Mouse (Mus musculus) spleen, embryonic (tissue): ENCODE data around the gene Colgalt2.
"Not testable (repeated sequence)": the region's sequence is repeated elsewhere in the genome, so short reads cannot be mapped to it uniquely, and the experiment has no call there.

ENCODE experiments used
- CTCF ChIA-PET: fragments of 350-600 bp; sonication (Branson Sonifier 250); formaldehyde crosslinking; loops from one replicate; lab custom pipeline; 2022; lab: Charles Lee

The Colgalt2 gene

DNA sequence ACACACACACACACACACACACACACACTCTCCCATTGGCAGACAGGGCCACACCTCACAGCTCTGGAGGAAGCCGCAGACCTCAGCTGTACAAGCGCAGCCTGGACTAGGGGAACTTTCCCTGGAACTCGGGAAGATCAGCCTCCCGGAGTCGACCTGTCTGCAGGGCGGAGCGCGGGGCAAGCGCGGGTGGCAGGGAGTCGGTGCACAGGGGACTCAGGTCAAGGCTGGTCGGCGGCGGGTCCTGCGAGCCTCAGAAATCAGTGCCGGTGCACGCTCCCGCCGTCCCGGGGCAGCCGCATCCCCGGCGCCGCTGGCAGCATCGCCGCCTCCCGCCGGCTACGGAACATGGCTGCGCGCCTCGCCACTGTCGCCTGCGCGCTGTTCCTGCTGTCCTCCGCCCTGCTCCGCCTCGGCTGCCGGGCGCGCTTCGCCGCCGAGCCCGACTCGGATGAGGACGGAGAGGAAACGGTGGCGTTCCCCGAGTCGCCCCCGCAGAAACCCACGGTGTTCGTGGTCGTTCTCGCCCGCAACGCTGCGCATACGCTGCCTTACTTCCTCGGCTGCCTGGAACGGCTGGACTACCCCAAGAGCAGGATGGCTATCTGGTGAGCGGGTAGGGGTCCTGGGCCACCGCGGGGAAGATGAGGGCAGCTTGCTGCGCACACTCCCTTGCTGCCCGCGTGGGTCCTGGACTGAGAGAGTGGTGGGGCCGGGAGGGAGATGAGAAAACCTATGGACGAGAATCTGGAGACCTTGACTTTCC lies at the start of gene Colgalt2:
Gene Colgalt2 (plus strand): TSS at position 41 of the 766 bp plus-strand sequence.
- CTCF ChIA-PET: no interaction called here

DNA sequence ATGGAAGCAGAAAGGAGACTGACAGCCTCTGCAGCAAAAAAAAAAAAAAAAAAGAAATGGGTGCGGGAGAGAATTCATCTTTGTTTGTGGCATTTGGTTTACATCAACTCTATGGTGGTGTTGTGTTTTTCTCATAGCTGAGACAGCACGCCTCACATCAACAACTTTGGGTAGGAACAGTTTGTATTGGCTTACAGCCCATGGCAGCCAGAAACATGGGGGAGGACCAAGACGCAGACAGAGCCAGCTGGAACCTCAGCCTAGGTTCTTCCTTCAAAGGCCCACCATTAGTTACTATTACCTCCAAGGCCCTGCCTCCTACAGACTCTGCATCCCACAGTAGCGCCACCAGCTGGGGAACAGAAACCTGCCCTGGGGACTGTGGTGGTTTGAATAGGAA lies 42.9 kb upstream of the Colgalt2 start:
- CTCF ChIA-PET: interaction anchor here (0.7 kb wide), 1 partner anchor 617 kb away, joined by 3 read pairs; no protein-coding TSS in a partner anchor

DNA sequence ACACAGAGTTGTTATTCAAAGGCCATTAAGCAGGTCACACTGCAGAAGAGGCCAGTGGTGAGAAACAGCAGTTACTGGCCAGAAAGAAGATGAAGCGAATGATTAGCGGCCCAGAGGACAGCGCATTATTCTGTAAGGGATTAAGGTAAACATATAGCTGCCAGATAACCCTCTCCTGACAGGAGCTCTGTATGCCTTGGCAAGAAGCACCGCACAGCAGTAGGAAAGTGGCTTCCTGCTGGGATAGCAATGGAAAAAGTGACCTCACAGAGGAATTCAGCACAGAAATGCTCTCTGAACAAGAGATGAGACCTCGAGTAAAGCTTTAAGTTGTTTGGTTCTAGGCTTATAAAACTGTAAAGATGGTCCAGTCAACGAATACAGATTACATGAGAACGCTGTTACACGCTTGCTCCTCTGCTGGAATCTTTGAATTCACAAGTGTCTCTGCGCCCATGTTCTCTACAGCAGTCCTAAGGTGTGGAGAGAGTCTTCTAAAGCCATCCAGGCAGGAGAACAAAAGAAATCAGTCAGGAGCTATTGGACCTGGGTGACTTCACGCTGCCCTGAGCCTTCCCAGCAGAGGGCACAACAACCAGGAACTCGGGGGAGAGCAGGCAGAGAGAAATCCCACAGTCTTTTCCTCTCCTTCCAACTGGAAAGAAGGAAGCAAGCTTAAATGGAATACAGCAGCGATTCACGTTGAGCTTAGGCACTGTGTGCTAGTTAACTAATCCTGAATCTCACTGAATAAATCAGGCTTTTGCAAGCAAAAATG lies 31.1 kb upstream of the Colgalt2 start:
- CTCF ChIA-PET: interaction anchor here (0.6 kb wide), 1 partner anchor 90 kb away, joined by 3 read pairs; no protein-coding TSS in a partner anchor

DNA sequence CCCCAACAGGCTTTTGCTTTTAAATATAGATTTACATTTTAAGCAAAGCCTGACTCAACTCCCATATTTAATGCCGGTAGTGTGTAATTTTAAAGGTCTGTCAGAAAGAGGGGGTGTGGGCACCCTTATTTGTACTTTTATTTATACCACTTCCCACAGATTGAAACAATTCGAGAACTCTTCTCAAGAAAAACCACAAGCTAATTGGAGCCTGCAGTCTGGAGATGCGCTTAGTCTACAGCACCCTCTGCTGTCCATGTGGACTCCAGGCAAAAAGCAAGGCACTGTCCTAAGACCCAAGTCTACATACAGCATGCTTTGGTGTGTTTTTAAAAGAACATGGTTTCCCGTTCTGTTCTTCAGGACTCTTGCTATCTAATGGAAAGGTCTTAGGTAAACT lies 30.5 kb upstream of the Colgalt2 start:
- CTCF ChIA-PET: no interaction called here

DNA sequence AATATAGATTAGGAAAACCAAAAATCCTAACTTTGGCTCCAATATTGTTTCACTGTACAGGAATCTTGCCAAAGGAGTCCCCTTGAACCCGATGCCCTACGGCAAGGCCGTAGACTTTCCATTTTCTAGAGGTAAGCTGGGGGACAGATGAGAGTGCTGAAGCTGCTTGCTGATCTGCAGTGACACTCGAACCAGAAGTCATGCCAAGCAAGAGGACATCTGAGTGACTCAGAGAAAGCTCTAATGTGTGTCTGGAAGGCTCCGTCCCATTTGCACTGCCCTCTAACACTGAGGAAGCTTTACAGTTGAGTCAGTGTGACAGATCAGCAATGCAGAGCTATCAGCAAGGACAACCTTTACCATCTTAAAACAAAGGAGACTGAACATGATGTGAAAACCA lies 21.3 kb upstream of the Colgalt2 start:
- CTCF ChIA-PET: no interaction called here

DNA sequence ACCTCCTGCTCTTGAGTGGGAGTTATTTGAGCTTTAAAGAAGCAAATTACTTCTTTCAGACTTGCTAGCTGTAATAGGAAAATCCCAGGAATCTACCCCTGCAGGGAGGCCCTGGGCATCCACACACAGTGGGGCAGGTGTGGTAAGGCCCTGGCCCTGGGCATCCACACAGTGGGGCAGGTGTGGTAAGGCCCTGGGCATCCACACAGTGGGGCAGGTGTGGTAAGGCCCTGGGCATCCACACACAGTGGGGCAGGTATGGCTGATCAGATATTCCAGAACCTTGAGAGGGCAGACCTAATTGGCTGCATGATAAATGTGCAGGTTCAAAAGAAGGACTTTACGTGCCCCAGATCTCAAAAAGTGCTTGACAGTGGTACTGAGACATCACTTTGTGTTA lies 15.0 kb upstream of the Colgalt2 start:
- CTCF ChIA-PET: no interaction called here

DNA sequence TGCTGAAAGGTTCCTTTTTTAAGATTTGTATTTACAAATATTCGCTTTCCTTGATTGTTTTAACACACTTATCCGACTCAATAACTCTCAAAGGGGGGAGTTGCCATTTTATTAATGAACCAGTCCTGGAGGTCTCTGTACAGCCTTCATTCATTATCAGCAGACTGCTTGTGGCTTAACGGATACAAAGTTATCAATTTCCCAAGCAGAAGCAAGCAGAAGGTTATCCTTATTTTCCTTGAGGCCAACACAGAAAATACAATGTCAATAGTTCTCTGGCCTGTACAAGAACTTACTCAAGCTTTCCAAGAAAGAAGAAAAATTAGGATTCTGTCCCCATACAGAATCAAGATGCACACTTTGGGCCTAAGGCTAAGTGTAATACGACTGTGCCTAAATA lies 13.9 kb upstream of the Colgalt2 start:
- CTCF ChIA-PET: not testable (repeated sequence)

DNA sequence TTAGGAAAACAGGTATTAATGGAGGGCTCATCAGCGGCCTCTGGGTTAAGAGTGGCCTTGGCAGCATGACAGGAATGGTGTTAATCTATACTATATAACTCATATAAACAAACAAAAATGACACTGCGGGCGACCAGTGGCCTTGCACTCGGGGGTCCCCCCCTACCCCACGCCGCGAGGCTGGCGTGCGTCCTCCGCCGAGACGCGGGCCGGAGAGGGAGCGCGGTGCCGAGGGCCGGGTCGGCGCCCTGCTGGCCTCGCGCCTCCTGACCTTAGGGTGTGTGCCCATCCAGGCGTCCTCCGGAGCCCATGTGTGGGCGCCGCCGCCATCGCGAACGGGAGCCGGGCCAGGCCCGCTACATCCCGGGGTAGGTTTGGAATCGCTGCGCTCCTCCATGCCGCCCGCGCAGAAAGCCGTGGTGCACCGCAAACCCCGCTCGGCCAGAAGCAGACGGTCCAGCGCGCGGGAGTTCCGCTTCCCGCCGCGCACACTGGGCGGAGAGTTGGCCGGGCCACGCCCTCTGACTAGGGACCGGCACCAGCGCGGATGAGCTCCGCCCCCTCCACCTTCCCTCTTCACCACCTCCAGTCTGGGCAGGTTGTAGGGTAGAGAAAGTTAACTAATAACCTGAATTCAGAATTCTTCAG lies 13.3 kb upstream of the Colgalt2 start, which contains the start of gene Tsen15:
Gene Tsen15 (minus strand): TSS at position 501 of the 648 bp plus-strand sequence.
- CTCF ChIA-PET: no interaction called here

DNA sequence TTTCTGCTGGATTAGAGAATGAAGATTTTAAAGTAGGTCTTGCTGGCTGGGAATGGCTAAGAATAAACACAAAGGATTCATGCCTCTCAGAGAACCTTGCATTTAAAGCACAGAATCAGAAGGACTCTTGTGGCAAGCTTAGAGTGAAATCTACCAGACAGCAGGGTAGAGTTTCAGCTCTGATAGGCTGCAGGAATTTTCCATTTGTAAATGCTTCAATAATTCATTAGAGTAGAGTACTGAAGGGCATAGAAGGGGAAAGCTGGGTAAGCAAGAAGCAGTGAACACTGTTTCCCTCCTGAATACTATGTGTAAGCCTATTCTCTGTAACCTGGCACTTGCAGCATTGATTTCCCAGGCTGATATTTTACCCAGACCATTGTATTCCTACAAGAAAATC lies 10.4 kb upstream of the Colgalt2 start:
- CTCF ChIA-PET: no interaction called here

DNA sequence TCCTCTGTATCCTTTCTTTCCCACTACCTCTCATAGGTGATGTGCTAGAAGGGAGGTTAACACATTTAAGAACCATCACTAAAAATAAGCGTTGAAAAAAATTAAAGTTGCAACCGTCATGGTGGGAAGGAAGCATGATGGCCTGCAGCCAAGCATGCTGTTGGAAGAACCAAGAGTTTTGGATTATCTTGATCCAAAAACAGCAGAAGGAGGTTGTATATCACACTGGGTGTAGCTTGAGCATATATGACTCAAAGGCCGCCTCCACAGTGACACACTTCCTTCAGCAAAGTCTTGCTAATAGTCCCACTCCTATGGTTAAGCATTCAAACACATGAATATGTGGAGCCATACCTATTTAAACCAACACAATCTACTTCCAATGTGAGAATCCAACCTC lies 5.5 kb upstream of the Colgalt2 start:
- CTCF ChIA-PET: no interaction called here

DNA sequence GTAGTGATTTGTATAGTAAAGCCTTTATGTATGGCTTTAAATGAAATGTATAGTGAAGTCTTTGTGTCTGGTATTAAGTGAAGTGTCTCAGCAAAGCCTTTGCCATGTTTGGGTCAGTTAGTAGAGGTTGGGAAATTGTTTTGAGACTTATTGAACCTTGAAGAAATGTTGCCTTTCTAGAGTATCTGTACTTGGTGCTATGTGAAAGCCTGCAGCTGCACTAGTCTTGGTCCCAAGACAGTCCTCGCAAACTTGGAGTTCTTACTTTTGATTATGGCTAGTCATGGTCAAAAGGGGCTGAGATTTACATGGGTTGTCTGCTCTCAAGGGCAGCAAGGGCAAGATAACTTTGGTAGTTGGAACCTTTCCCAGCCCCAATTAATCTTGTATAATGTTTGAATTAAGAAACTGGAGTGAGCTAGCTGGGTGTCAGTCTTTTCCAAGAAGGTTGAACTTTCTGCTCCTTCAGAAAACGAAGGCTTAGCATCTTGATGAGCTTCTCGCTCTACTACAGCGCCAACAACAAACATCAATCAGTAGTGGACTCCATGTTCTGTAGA lies 4.6 kb upstream of the Colgalt2 start:
- CTCF ChIA-PET: no interaction called here

DNA sequence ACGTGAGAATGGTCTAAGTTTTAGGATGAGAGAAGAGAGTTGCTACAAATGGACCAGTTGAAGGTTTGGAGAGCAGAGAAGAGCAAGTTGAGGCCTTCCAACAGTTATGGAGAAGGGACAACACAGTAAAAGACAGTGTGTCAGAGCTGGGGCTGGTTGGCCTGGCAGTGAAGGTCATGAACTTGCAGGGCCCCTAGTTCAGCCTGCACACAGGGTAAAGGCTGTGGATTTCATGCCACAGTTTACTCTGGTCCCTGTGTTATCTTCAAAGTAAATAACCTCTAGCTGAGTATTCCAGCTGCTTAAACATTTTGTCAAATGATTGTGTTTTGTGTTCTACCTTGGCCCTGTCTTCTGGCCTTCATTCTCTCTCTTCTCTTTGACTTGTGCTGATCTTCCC lies 922 bp upstream of the Colgalt2 start:
- CTCF ChIA-PET: no interaction called here

DNA sequence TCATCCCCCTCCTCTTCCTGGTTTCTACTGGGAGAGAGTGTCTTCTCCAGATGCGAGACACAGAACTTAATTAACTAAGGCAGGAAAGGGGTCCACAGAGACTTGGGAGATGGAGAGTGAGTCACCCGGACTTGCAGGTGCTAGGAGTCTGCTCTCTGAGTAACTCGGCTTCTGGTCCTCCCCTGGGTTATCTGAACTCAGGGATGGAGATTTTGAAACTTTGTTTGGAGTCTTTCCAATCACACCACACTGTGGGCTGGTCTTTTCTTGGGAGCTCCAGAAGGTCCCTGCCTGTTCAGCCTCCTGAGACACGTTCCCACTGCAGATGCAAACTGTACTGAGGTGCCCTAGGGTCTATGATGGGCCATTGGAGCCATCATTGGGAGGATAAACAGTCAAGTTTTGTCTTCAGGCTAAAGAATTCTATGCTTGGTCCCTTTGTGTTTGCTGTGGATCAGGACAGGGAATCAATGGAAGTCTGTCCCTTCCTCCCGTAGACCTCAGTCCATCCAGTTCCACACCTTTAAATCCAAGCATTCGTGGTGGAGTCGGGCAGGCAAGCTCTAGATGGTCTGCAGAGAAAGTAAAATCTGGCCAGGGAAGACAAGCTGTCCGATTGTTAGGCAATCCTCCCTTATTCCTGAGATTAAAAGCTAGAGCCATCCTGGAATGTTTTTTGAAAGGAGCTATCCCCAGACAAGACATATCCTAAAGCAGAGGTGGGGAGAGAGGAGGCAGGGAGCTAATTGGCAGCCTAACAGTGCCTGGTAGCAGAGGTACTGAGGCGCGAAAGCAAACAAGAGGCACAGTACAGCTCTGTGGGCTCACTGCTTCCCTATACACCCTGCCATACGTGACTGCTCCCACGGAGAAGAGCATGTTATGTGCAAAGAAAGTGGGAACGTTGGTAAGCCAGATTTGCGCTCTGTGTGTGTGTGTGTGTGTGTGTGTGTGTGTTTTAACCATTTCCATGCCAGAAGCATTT lies 1.2 kb downstream of the Colgalt2 start:
- CTCF ChIA-PET: no interaction called here

DNA sequence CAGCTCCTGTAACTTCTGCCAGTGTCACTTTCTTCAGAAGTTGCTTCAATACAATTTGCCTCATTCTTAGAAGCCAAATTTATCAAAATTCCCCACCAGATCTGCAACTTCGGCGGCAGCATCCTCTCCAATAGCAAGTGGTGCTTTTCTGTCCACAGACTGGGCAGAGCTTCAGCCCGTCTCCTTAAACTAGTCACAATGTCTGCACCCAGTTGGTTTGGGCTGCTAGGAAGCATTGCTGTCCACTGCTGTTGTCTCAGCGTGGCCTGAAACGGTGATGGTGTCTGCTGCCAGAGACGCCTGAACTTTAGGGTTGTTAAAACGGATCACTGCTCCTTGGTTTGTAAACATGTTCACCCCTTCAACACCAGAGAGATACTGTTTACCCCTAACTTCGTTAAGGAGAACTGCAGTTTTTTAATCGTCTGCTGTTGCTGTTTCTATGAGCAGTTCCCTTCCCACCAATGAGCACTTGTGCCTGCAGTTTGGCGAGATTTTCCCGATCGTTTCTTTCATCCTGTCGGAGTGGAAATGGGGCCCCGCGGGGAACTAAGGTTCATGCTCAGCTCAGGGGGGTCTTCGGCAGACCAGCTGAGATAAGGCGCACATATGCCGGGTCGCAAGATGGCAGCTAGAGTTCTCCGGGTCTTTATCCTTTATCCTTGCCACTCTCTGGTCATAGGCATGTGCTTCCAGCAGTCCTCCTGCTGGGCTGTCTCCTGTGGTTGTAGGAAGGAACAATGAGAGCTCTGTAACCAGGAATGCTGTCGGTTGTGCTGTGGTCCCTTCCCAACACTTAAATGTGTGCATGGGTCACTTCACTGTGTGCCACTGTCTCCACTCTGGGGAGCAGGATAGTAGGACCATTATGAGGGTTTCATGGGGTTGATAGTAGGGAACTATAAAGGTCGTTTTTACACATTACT lies 7.7 kb downstream of the Colgalt2 start:
- CTCF ChIA-PET: interaction anchor here (0.6 kb wide), 1 partner anchor 835 kb away, joined by 3 read pairs; no protein-coding TSS in a partner anchor

DNA sequence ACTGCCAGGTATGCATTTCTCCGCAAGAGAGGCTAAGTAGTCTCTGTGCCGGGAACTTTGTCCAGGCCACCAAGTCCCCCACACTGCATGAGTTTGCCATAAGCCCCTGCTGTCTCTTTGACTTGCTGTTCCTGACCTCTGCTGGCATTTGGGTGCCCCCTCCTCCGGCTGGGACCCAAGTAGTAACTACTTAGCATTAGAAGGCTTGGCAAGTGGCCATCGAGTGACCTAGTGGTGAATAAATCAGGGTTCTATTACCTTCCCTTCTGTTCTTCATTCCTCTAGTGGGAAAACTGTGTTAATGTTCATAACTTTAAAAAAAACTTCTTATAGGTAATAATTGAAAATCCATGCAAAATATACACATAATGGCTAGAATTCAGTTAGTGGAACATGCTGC lies 9.7 kb downstream of the Colgalt2 start:
- CTCF ChIA-PET: no interaction called here

DNA sequence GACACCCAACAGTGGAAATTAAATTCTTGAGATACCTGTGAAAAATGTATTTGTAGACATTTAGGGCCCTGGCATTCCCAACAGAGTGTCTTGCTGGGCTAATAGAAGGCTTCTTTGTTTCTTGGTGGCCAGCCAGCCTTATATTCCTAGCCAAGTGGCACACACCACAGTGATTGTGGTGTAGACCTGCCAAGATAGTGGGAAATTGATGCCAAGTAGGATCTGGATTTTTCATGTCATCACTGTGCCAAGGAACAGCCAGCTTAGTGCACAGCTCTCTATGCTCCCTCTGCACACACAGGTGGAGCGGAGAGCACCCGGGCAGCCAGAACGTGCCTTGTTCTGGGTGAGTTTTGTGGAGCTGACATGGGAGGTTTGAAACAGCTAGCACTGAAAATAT lies 11.0 kb downstream of the Colgalt2 start:
- CTCF ChIA-PET: no interaction called here

DNA sequence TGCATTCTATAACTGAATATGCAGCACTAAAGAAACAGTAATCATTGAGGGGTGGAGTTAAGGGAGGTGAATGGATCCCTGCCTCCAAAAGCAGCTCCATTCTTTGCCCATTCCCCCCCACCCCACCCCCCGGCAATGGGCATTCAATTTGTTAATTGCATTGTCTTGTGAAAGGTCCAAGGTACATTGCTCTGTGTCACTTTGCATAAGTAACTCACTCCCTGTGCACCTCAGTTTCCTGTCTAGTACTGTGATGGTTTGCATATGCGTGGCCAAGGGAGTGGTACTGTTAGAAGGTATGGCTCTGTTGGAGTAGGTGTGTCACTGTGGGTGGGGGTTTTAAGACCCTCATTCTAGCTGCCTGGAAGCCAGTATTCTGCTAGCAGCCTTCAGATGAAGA lies 13.5 kb downstream of the Colgalt2 start:
- CTCF ChIA-PET: no interaction called here

DNA sequence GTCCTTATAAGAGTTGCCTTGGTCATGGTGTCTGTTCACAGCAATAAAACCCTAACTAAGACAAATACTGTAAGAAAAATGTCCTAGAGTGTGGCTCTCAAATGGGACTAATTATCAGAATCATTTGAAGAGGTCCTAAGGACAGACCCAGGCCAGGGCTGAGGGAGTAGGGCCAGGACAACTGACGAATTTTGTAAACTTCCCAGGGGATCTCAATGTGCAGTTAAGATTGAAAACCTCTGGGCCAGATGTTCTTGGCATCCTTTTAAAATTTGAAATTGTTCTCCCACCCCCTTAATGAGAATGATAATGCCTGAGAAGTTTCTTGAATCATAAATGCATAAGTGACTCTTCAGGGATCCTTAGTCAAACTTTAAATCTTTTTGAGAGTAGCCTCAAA lies 14.3 kb downstream of the Colgalt2 start:
- CTCF ChIA-PET: no interaction called here

DNA sequence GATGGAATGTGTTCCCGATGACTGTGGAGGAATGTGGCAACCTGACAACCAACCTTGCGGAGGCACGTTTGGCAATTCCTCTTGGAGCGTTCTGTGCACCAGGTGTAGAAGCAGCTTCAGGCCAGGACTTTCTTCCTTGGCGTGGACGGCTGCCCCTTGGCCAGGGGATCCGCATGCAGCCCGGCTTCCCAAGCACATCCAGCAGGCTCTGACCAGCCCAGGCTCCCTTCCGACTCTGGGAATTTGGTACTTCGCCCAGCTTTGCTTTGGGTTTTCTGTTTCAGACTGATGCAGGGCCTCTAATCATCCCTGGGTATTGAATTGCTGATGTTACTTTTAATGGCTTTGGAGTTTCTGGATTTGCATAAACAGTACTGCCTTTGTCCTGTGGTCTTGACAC lies 14.8 kb downstream of the Colgalt2 start:
- CTCF ChIA-PET: no interaction called here
